Mouse (Mus musculus): ENCODE results near the gene 4933400A11Rik.

DNA sequence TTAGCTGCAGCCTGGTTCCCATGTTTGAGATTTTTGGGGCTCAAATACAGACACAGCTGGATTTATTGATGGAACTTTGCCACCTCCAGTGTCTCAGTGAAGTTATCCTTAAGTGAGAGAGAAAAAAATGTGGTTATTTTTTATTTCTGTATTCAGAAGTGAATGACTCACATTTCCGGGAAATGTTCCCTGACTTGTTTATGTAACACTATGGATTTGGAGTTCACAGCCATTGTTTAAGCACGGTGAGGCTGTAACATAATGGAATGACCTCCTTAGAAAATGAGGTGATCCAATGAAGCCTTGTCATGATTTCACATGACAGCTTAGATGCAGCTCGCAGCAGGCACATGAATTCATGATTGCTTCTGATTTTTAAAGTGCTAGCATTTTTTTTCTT, 17.7 kb upstream of the 4933400A11Rik start:
- no peak for TF ChIP-seq CTCF (IDR thresholded peaks at IDR 0.05; ENCODE audit: borderline replicate concordance, extremely low read depth, insufficient read depth, insufficient read length)
- TF ChIP-seq POLR2A (IDR thresholded peaks at IDR 0.05; ENCODE audit: borderline replicate concordance, extremely low read depth, insufficient read depth, insufficient read length, poor library complexity, severe bottlenecking) = no peak
